Mouse (Mus musculus) limb, embryonic 12.5 days (tissue): ENCODE measurements at regions not wholly inside any gene's neighbourhood (a gene's known extent, or its start where the extent isn't known, plus 50 kb on each side); places are given as distances from the start of the nearest gene placed in this dataset.

Experiments used
- ATAC-seq: fragments of 200-750 bp; cut with Nextera tagmentation; 2 replicates; pipeline ENCODE4 v1.8.0; 2017; ENCODE audit warnings: low read depth, moderate TSS enrichment; ENCODE audit not compliant: insufficient number of reproducible peaks, insufficient read depth, low FRiP score, low TSS enrichment
- H3K27ac ChIP-seq: fragments of 300-500 bp; sonication (generic); 2 replicates; pipeline ENCODE4 v1.5.1; 2016; ENCODE audit warnings: mild to moderate bottlenecking, moderate library complexity
- H3K27me3 ChIP-seq: fragments of 300-500 bp; sonication (generic); 2 replicates; pipeline ENCODE4 v1.6.1; 2016; ENCODE audit warnings: mild to moderate bottlenecking, moderate library complexity
- H3K36me3 ChIP-seq: fragments of 300-500 bp; sonication (generic); 2 replicates; pipeline ENCODE4 v1.6.1; 2016; ENCODE audit warnings: mild to moderate bottlenecking, moderate library complexity
- H3K4me1 ChIP-seq: fragments of 300-500 bp; sonication (generic); replicated peaks from 2 replicates; pipeline ENCODE4 v1.6.1; 2016
- H3K4me2 ChIP-seq: fragments of 300-500 bp; sonication (generic); 2 replicates; pipeline ENCODE4 v1.6.1; 2016; ENCODE audit warnings: mild to moderate bottlenecking, moderate library complexity
- H3K4me3 ChIP-seq: fragments of 300-500 bp; sonication (generic); replicated peaks from 2 replicates; pipeline ENCODE4 v1.5.1; 2016; ENCODE audit warnings: mild to moderate bottlenecking
- H3K9ac ChIP-seq: fragments of 300-500 bp; sonication (generic); replicated peaks from 2 replicates; pipeline ENCODE4 v1.6.1; 2016; ENCODE audit warnings: mild to moderate bottlenecking, moderate library complexity
- H3K9me3 ChIP-seq: fragments of 300-500 bp; sonication (generic); 2 replicates; pipeline ENCODE4 v1.6.1; 2016; ENCODE audit warnings: mild to moderate bottlenecking, moderate library complexity
- WGBS: fragments of 180-500 bp; shearing (Covaris S2); methylation state at CpG from one replicate; pipeline ENCODE4 v1.1.7; 2016; 5-methylcytosine and 5-hydroxymethylcytosine counted together

- peaks cover 11% of the 10 kb centered on the region for H3K4me1 ChIP-seq
- H3K4me3 ChIP-seq, result no peak overlapping the region
- no peak overlapping the region for H3K4me2 ChIP-seq
- no peak overlapping the region for H3K9ac ChIP-seq
- peaks cover 4% of the 10 kb centered on the region; the same call in 1 of the 2 replicates for H3K9me3 ChIP-seq
- 80% methylated on average over 4 of the region's 4 CpGs for WGBS
- ATAC-seq, result no peak
- no peaks in the 10 kb centered on the region for H3K36me3 ChIP-seq
- H3K27me3 ChIP-seq, result no peaks in the 10 kb centered on the region
- no peak overlapping the region; the same call in 1 of the 2 replicates for H3K27ac ChIP-seq
Measured at GRCm38 (mm10) chr13:60488884-60489265, 112.9 kb upstream of the Dapk1 start.

GRCm38 (mm10) chr13:60491948-60492464, 109.7 kb upstream of the Dapk1 start:
- Histone ChIP-seq H3K27me3 (no peaks in the 10 kb centered on the region), H3K9me3 (0 out of 2 replicates have a peak, but pooled peaks cover 2% of the 10 kb centered on the region), H3K9ac (no peak overlapping the region), H3K4me1 (peaks cover 6% of the 10 kb centered on the region; the same call in 1 of the 2 replicates), H3K27ac (no peak overlapping the region), H3K4me3 (no peak overlapping the region), H3K4me2 (no peak overlapping the region), H3K36me3 (no peaks in the 10 kb centered on the region)
- ATAC-seq, result no peak
- 81% methylated on average over 16 of the region's 16 CpGs for WGBS

GRCm38 (mm10) chr13:60493836-60494235, 107.9 kb upstream of the Dapk1 start:
- no peak overlapping the region for H3K4me2 ChIP-seq
- no peak for ATAC-seq
- 50% methylated on average over 5 of the region's 5 CpGs for WGBS

GRCm38 (mm10) chr13:60497714-60498400, 103.9 kb upstream of the Dapk1 start:
- Histone ChIP-seq H3K9ac (no peak overlapping the region), H3K9me3 (no peaks in the 10 kb centered on the region), H3K4me2 (peak overlapping the region; percentile 28; the same call in 1 of the 2 replicates), H3K36me3 (no peaks in the 10 kb centered on the region), H3K27ac (no peak overlapping the region), H3K4me1 (peaks cover 11% of the 10 kb centered on the region), H3K27me3 (no peaks in the 10 kb centered on the region), H3K4me3 (no peak overlapping the region)
- WGBS, result 23% methylated on average over 18 of the region's 18 CpGs
- ATAC-seq, result no peak

More at GRCm38 (mm10) chr13:60493836-60494235, 107.9 kb upstream of the Dapk1 start:
- Histone ChIP-seq H3K27ac (no peak overlapping the region), H3K27me3 (no peaks in the 10 kb centered on the region), H3K4me1 (peaks cover 11% of the 10 kb centered on the region), H3K4me3 (no peak overlapping the region), H3K36me3 (no peaks in the 10 kb centered on the region), H3K9ac (no peak overlapping the region), H3K9me3 (no peaks in the 10 kb centered on the region)

- Histone ChIP-seq H3K9me3 (no peaks in the 10 kb centered on the region), H3K27ac (no peak overlapping the region), H3K4me2 (no peak overlapping the region), H3K4me3 (no peak overlapping the region), H3K4me1 (peaks cover 10% of the 10 kb centered on the region; the same call in 1 of the 2 replicates), H3K36me3 (no peaks in the 10 kb centered on the region), H3K27me3 (no peaks in the 10 kb centered on the region), H3K9ac (no peak overlapping the region)
- 88% methylated on average over 2 of the region's 2 CpGs for WGBS
- ATAC-seq, result no peak
Measured at GRCm38 (mm10) chr13:60504196-60504595, 97.6 kb upstream of the Dapk1 start.

GRCm38 (mm10) chr13:60507611-60508010, 94.1 kb upstream of the Dapk1 start:
- no peaks in the 10 kb centered on the region for H3K9me3 ChIP-seq
- no peaks in the 10 kb centered on the region for H3K27me3 ChIP-seq
- H3K9ac ChIP-seq, result no peak overlapping the region
- no peak overlapping the region for H3K4me2 ChIP-seq
- no peaks in the 10 kb centered on the region for H3K36me3 ChIP-seq
- H3K4me3 ChIP-seq, result no peak overlapping the region
- peaks cover 10% of the 10 kb centered on the region; the same call in 1 of the 2 replicates for H3K4me1 ChIP-seq
- WGBS, result 48% methylated on average over 3 of the region's 3 CpGs
- H3K27ac ChIP-seq, result no peak overlapping the region
- no peak for ATAC-seq

- no peak for ATAC-seq
- Histone ChIP-seq H3K4me1 (peaks cover 10% of the 10 kb centered on the region; the same call in 1 of the 2 replicates), H3K9me3 (no peaks in the 10 kb centered on the region), H3K27me3 (no peaks in the 10 kb centered on the region), H3K4me2 (no peak overlapping the region), H3K36me3 (no peaks in the 10 kb centered on the region), H3K27ac (no peak overlapping the region), H3K9ac (no peak overlapping the region), H3K4me3 (no peak overlapping the region)
- 32% methylated on average over 4 of the region's 4 CpGs for WGBS
Measured at GRCm38 (mm10) chr13:60508054-60508453, 93.7 kb upstream of the Dapk1 start.

GRCm38 (mm10) chr13:60508856-60509255, 92.9 kb upstream of the Dapk1 start:
- Histone ChIP-seq H3K4me3 (no peak overlapping the region), H3K27me3 (no peaks in the 10 kb centered on the region), H3K4me2 (no peak overlapping the region), H3K9ac (no peak overlapping the region), H3K4me1 (peaks cover 10% of the 10 kb centered on the region; the same call in 1 of the 2 replicates), H3K9me3 (no peaks in the 10 kb centered on the region), H3K36me3 (no peaks in the 10 kb centered on the region), H3K27ac (no peak overlapping the region)
- no peak for ATAC-seq
- WGBS, result 78% methylated on average over 5 of the region's 5 CpGs

- Histone ChIP-seq H3K4me2 (no peak overlapping the region), H3K9ac (no peak overlapping the region), H3K9me3 (no peaks in the 10 kb centered on the region), H3K27ac (no peak overlapping the region), H3K4me1 (peaks cover 10% of the 10 kb centered on the region; the same call in 1 of the 2 replicates), H3K36me3 (no peaks in the 10 kb centered on the region), H3K27me3 (no peaks in the 10 kb centered on the region), H3K4me3 (no peak overlapping the region)
- ATAC-seq, result no peak
- WGBS, result 94% methylated on average over 7 of the region's 7 CpGs
Measured at GRCm38 (mm10) chr13:60511101-60511500, 90.6 kb upstream of the Dapk1 start.

GRCm38 (mm10) chr13:60511628-60512027, 90.1 kb upstream of the Dapk1 start:
- Histone ChIP-seq H3K4me2 (no peak overlapping the region), H3K4me3 (no peak overlapping the region), H3K27me3 (no peaks in the 10 kb centered on the region), H3K4me1 (peaks cover 10% of the 10 kb centered on the region; the same call in 1 of the 2 replicates), H3K9me3 (no peaks in the 10 kb centered on the region), H3K36me3 (no peaks in the 10 kb centered on the region), H3K9ac (no peak overlapping the region), H3K27ac (no peak overlapping the region)
- ATAC-seq, result no peak
- WGBS, result 81% methylated on average over 8 of the region's 8 CpGs

- WGBS, result 81% methylated on average over 7 of the region's 7 CpGs
- Histone ChIP-seq H3K9me3 (no peaks in the 10 kb centered on the region), H3K27ac (no peak overlapping the region), H3K27me3 (no peaks in the 10 kb centered on the region), H3K4me1 (no peaks in the 10 kb centered on the region), H3K36me3 (no peaks in the 10 kb centered on the region), H3K4me3 (no peak overlapping the region), H3K9ac (no peak overlapping the region), H3K4me2 (no peak overlapping the region)
- no peak for ATAC-seq
Measured at GRCm38 (mm10) chr13:60513756-60514155, 88.0 kb upstream of the Dapk1 start.
